Mouse (Mus musculus): ENCODE data around the gene Lyrm9.

DNA sequence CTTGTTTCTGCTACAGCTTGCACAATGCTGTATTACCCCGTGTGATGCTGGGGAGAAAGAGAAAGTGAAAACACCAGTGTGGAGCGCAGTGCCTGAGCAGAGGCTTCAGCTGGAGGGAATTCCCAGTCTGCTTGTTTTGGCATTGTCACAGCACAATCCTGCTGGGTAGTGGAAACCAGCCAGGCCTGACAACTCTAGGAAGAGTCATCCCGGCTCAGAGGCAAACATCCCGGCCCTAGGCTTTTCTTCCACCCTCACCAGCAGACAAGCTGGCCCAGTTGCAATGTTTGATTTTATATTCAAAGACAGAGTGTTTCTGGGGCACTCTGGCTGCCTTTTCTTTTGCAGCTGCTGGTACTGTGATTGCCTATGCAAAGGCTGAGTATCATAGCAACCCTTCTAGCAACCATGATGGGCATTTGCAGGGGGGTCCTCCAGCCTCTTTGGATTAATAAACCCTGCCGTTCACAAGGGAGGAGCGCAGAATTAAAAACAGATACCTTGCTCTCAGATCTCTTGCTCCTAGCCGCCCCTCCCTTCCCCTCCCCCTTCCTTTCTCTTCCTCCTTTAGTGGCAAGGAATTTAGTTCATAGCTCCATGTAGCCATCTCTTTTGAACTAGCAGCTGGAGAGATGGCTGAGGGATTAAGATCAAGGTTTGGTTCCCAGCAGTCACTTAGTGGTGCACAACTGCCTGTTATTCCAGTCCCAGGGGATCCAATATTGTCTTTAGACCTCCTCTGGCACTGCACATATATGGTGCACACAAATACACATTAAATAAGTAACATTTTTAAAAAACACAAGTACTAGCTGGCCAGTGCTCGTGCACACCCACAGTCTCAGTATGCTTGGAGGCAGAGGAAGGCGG lies 61.0 kb downstream of the Lyrm9 start:
- TF ChIP-seq EP300 (IDR thresholded peaks at IDR 0.05; ENCODE audit: low read depth) = no peak
- no peak for TF ChIP-seq CTCF (IDR thresholded peaks at IDR 0.05; ENCODE audit: low read depth)
